Mouse (Mus musculus) CH12.LX (cell line): ENCODE data around the gene Arhgap42.

ENCODE experiments used
- CTCF ChIP-seq, 2 experiments: IDR thresholded peaks in 1 of 2; conservative IDR thresholded peaks in 1 of 2; 2 replicates each; pipeline ENCODE4 v1.5.1; 2011 to 2012; ENCODE audit warnings: low read depth in 2 of 2, low read length in 2 of 2, improper control_type of control experiment in 1 of 2, inconsistent platforms in 1 of 2, mild to moderate bottlenecking in 1 of 2, moderate library complexity in 1 of 2
- E2F4 ChIP-seq: IDR thresholded peaks from 2 replicates; pipeline ENCODE4 v1.6.1; 2011; ENCODE audit warnings: low read depth, low read length, improper control_type of control experiment; ENCODE audit not compliant: insufficient replicate concordance
- EP300 ChIP-seq: IDR thresholded peaks from 2 replicates; pipeline ENCODE4 v1.6.1; 2011; ENCODE audit warnings: low read length, improper control_type of control experiment
- ETS1 ChIP-seq: conservative IDR thresholded peaks from 2 replicates; pipeline ENCODE4 v1.6.1; 2012; ENCODE audit warnings: low read depth, mild to moderate bottlenecking, inconsistent platforms, low read length, improper control_type of control experiment, moderate library complexity
- GABPA ChIP-seq: IDR thresholded peaks from 2 replicates; pipeline ENCODE4 v1.6.1; 2012; ENCODE audit warnings: low read depth, low read length, improper control_type of control experiment, inconsistent platforms; ENCODE audit not compliant: insufficient replicate concordance
- KAT2A ChIP-seq: IDR thresholded peaks from 2 replicates; pipeline ENCODE4 v1.6.1; 2012; ENCODE audit warnings: low read length, improper control_type of control experiment, inconsistent platforms; ENCODE audit not compliant: insufficient replicate concordance
- MAX ChIP-seq: IDR thresholded peaks from 2 replicates; pipeline ENCODE4 v1.6.1; 2011; ENCODE audit warnings: low read length, improper control_type of control experiment
- NELFE ChIP-seq: IDR thresholded peaks from 2 replicates; pipeline ENCODE4 v1.6.1; 2011; ENCODE audit warnings: low read depth, low read length, improper control_type of control experiment
- POLR2A ChIP-seq: IDR thresholded peaks from 2 replicates; pipeline ENCODE4 v1.6.1; 2011; ENCODE audit warnings: low read depth, mild to moderate bottlenecking, improper control_type of control experiment, low read length
- POLR2AphosphoS2 ChIP-seq: IDR thresholded peaks from 2 replicates; pipeline ENCODE4 v1.6.1; 2011; ENCODE audit warnings: low read depth, low read length, improper control_type of control experiment
- RAD21 ChIP-seq: IDR thresholded peaks from 2 replicates; pipeline ENCODE4 v1.6.1; 2011; ENCODE audit warnings: low read depth, mild to moderate bottlenecking, low read length, improper control_type of control experiment, moderate library complexity
- SIN3A ChIP-seq: IDR thresholded peaks from 2 replicates; pipeline ENCODE4 v1.6.1; 2012; ENCODE audit warnings: low read length, improper control_type of control experiment, inconsistent platforms
- TCF12 ChIP-seq: IDR thresholded peaks from 2 replicates; pipeline ENCODE4 v1.6.1; 2014; ENCODE audit warnings: low read depth, mild to moderate bottlenecking, inconsistent platforms, low read length, improper control_type of control experiment

DNA sequence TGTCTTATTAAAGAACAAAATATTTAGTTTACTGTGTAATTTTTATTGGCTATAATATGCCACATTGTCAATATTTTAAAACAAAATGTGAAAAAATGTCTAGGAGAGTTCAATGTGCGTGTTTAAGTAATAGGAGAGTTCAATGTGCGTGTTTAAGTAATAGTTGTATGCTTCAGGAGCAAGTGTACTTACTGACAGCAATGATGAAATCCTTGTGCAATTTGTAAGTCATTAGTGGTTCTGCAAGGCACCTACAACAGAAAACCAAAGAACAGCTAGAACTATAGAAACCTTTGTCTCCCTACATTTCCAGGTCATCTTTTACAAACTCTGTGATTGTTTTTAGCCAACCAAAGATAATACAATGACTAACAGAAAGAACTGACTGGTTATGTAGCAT, 223.8 kb downstream of the Arhgap42 start:
- TF ChIP-seq NELFE (no peak), KAT2A (no peak), POLR2AphosphoS2 (no peak), POLR2A (no peak), GABPA (no peak), ETS1 (no peak), TCF12 (no peak), CTCF (conservative IDR thresholded peaks at IDR 0.05 in 1 of 2, IDR thresholded peaks at IDR 0.05 in 1 of 2; ENCODE audit: low read depth in 2 of 2, low read length in 2 of 2) (no peak), E2F4 (no peak), EP300 (no peak), RAD21 (no peak), SIN3A (no peak), MAX (no peak)
